Mouse (Mus musculus): ENCODE data around the gene Tmem181a.
"Not testable (repeated sequence)": the region's sequence is repeated elsewhere in the genome, so short reads cannot be mapped to it uniquely, and the experiment has no call there.

The Tmem181a gene

DNA sequence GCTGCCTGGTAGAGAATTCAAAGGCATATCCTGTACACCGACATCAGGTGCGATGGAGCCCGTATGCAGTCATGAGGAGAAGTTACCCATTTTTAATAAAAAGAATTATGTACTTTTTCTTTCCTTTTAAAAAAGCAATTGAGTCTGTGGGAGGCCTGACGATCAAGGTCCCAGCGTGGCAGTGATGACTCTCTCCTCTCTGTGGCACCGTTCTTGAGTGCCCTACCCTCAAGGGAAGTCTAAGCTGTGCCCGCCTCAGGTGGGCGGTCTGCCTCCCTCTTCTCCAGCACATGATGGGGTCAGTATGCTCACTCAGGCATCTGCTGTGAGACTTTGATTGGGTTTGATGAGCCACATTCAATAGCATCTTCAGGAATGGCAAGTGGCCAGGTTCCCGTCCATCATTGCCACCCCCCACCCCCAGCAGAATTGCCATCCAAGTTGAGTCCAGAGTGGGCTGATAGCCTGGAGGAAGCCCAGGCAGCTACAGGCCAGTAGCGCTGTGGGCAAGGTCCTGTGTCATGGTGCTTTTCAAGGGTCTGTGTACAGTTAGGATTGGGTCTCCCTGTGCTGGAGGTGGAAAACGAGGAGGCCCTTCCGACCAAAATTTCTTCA is 49.1 kb downstream of the Tmem181a start:
- not testable (repeated sequence) for DNase-seq (ENCODE audit: low spot score in 2 of 2)

DNA sequence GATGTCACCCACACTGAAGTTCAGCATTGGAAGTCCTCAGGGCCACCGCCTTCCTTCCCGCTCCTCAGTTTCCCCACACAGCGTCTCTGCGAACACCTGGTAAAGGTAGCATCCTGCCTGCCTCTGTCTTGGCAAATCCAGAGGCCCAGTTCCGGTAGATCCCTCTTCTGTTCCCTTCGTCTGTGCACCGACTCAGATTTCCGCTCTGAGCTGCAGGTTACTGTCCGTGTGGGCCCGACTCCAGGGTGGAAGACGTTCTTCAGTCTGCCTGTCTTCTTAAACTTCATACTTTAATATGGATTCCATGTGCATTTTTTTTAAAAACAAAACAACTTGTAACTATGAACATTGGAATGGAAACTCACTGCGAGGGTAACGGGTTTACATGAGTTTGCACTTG is 49.8 kb downstream of the Tmem181a start:
- not testable (repeated sequence) for DNase-seq (ENCODE audit: low spot score in 2 of 2)

DNA sequence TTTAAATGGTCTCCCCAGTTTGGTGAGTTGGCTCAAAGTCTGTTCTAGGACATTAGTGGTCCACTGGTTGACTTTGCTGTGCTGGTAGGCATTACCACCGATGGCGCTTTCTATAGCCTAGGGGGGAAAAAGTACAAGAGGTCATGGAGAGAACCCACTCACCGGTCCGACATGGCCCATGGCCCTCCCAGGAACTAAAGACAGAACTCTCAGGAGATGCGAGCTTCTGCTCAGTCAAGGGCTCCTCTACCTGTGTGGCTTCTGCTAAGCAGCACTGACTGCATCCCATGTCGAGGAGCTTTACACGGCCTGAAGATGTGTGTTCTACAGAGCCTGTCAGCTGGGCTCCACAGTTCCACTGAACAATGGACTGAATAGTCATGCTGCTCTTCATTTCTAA is 55.1 kb downstream of the Tmem181a start:
- not testable (repeated sequence) for DNase-seq (ENCODE audit: low spot score in 2 of 2)

DNA sequence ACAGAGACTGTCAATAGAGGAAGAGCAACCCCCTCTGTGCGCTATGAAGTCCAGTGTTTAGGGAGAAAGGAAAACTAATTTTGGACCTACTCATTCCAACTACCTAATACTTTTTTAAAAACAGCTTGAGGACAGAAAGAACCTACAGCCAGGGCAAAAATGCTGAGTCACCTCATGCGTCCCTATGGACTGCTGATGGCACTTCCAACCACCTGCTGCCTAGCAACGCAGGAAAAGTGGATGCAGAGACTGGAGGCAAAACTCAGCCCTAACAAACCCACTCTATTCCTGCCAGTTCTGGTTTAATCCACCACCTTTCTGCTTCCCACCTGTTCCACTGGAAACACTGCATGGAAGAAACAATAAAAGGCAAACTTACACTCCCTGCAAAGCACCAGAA is 56.1 kb downstream of the Tmem181a start:
- DNase-seq (ENCODE audit: low spot score in 2 of 2), result not testable (repeated sequence)

DNA sequence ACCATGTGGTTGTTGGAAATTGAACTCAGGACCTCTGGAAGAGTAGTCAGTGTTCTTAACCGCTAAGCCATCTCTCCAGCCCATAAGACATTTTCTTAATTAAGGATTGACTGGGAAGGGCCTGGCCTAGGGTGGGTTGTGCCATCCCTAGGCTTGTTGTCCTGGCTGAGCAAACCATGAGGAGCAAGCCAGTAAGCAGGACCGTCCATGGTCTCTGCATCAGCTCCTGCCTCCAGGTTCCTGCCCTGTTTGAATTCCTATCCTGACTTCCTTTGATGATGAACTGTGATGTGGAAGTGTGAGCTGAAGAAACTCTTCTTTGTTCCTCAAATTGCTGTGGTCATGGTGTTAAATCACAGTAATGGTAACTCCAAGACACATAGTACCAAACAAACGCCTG is 57.8 kb downstream of the Tmem181a start:
- DNase-seq (ENCODE audit: low spot score in 2 of 2), result not testable (repeated sequence)

DNA sequence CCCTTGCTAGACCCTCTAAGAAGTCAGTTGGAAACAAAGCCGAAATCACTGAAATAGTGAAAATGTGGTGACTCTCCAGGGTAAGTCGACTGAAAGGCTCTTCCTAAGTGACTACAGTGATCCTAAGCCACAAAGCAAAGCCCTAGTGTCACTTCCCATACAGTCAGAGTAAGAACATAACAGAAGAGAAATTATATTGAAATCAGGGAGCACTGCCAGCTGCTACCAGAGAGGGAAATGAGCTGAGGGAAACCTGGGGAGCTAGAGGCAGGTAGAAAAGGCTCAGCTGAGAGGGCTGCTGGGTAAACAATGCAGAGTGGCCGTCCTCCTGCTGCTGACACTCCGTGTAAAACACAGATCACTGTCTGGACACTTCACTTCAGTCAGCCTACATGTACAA is 59.0 kb downstream of the Tmem181a start:
- not testable (repeated sequence) for DNase-seq (ENCODE audit: low spot score in 2 of 2)

DNA sequence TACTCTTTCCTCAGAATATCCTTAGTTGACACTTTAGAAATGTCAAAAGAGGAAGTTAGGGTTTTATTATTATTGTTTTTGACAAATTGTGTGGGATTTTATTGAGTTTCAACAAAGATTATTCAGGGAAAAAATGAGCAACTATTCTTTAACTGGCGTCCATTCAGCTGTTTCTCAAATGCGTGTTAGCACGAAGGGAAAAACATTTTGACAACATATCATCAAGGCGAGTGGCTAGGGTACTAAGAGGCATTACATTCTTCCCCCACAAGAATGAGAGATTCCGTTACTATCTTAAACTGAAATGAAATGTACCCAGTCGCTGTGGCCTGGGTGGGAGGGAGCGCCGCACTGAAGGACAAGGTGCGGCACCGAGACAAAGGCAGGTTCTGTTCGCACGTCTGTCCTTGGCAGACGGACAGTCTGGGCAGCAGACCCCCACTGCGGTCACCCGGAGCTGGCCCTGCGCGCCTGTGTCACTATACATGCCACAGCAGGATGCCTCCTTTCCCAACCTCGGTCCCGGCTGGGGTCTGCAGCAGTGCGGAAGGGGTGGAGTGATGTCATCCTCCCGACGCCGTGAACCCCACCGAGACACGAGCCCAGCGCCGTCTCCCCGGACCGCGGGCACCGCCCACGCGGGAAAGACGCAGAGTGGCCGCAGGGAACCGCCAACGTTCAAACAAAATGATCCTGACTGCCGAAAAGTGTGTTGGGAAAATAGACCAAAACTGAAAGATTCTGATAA is 59.9 kb downstream of the Tmem181a start:
- DNase-seq (ENCODE audit: low spot score in 2 of 2), result peak in 1 of 2 experiments; percentile 48

DNA sequence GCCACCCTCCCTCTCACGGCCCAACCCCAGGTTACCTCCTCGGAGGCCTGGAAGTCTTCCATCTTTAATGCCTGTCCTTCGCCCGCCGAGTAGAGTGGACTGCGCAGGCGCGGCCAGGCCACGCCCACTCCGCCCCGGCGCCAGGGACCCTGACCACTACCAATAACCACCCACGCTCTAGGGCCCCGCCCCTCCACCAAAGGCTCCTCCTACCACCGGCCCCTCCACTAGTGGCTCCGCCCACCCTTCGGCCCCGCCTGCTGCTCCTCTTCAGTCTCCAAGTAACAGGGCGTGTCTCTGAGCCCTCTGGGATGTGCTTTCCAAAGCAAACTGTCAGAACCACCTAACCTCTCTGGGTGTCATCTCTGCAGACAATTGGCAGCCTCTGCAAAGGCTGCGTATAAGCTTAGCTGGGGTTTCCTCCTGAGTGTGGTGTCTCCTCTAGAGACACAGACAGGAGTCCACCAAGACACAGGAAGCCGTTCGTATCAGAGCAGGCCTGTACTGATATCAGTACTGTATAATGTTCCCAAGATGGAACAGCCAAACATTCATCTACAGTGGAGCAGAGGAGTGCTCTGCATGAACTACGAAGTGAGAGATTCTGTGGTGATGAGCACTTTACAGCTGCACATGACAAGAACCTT is 60.8 kb downstream of the Tmem181a start, which contains the start of gene Dynlt1a:
Gene Dynlt1a, minus strand, starts transcription at position 162 of the 647 bp plus-strand sequence.
- peak; percentile 96 to 97 for DNase-seq (ENCODE audit: low spot score in 2 of 2)

DNA sequence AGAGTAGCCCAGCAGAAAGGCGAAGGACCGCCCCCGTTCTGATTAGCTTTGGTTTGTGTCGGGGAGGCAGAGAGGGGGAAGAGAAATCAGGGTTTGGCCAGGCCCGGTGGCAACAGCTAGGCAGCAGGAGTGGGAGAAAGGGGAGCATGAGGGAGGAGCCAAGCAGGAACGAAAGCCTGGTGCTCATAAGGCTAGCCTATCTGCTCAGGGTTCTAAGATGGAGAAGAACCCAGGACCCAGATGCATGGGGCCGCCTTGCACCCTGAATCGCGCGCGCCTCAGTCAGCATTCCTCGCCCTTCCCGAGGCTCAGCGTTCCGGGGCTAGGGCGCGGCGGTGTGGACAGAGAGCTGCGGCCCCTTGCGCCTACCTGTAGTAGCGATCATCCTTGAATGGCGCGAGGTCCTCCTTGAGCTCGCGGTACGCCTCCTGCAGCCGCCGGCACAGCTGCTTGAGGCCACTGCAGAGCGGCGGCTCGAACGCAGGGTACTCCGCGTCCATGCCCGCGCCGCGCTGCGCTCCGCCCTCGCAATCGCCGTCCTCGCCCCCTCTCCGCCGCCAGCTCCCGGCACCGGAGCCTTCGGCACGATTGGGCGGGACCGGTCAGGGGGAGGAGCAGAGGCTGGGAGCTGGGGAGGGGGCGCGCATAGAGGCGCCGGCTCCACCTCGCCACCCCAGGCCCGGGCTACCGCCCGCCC is 64.6 kb downstream of the Tmem181a start:
- DNase-seq (ENCODE audit: low spot score in 2 of 2), result not testable (repeated sequence)

DNA sequence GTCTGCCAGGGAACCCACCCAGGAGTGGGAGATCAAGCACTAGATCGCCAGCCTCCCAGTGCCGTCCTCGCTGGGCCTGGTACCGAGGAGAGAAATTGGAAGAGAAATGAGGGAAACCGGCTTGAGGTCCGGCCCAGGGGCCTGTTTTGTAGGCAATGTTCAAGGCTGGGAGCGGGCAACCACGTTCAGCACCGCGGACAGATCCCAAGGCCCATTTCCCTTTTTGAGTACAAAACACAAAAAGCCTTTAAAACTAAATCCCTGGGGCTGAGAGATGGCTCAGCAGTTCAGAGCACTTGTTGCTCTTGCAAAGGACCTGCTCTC is 65.1 kb downstream of the Tmem181a start:
- DNase-seq (ENCODE audit: low spot score in 2 of 2), result not testable (repeated sequence)

DNA sequence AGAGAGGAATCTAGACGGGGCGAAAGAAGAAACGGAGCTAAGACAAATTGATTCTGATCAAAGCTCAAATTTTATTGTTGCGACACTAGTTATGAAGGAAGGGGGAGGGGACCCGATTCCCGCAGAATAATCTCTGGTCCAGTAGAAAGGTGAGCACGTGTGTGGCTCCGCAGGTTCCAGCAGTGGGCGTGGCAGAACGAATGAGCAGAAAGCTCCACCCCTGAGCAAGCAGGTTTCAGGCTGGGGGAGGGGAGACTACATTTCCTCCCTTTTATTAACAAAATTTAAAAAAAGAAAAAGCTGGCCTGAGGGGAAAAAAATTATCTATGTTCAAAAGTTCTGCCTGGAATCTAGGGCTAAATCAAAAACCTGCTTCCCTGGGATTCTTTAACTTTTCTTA is 68.4 kb downstream of the Tmem181a start:
- not testable (repeated sequence) for DNase-seq (ENCODE audit: low spot score in 2 of 2)

DNA sequence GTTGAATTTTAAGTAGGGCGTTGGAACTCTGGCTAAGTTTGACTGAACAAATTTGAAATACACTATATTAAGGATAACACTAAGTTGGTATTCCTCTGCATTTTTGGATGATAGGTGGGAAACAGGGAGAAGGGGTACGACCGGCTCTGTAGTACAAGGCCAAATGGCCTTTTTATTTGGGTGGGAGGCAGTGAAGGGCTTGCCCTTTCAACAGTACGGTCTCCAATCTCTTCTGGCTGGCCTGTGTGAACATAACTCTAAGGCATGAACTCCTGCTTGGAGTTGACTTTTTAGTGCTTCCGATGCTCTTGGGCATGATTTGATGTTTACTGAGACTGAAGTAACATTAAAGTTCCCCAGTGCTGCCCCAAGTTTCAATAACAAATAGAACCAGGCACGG is 68.9 kb downstream of the Tmem181a start:
- DNase-seq (ENCODE audit: low spot score in 2 of 2), result not testable (repeated sequence)

DNA sequence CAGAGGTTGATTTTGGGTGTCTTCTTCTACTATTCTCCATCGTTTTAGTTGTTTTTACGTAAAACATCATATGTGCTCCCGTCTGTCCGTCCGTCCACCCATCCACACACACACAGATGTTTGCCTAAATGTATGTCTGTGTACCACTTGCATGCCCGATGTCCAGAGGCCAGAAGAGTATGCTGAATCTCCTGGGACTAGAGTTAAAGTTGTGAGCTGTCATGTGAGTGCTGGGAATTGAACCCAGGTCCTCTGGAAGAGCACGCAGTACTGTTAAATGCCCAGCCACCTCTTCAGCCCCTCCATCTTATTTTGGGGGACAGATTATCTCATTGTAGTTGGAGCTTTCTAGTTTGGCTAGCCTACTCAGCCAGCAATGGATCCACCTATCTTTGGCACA is 70.9 kb downstream of the Tmem181a start:
- DNase-seq (ENCODE audit: low spot score in 2 of 2), result not testable (repeated sequence)

DNA sequence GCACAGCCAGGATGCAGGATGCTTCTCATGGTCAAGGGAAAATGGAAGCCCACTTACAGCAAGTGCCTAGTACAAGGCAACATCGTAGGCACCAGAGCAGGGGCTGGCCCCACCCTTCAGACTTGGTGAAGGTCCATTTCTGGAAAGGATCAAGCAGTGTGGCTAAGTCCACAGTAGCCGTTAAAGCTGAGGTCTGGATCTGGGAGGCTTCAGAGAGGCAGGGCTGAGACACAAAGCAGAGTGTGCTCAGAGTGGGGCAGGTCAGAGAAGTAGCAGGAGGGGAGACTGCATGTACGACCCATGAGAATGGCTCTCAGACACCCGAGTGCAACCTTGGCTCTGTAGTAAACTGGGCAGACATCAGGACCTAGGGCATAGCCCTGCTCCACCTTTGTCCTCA is 72.3 kb downstream of the Tmem181a start:
- not testable (repeated sequence) for DNase-seq (ENCODE audit: low spot score in 2 of 2)

DNA sequence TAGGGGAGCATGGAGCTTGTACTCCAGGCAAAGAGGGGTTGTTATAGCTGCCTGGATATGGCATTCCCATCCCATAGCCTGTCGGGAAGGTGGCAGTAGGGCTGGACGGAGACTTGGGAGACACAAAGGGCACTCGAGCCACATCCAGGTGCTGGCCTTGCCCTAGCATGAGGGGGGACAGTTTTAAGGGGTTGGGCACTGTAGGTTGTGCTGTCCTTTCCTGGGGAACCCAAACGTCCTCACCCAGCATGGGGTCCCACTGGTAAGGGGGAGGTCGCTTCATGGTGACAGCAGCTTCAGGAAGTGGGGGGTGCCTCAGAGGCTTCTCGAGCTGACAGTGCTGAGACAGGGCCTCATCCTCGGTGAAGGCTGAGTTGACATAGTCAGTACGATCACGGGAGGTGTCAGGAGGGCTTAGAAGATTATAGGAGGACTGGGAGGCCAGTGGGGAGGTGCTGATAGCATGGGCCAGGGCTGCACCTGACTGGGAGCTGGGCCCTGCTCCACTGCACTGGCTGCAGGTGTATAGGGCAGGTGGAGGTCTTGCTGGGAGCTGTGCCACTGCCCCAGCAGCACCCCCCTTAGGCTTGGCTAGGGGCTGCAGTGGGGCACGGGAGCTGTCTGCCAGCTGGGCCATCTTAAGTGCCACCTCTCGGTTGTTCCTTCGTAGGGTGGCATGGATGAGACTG is 86.1 kb downstream of the Tmem181a start:
- not testable (repeated sequence) for DNase-seq (ENCODE audit: low spot score in 2 of 2)

DNA sequence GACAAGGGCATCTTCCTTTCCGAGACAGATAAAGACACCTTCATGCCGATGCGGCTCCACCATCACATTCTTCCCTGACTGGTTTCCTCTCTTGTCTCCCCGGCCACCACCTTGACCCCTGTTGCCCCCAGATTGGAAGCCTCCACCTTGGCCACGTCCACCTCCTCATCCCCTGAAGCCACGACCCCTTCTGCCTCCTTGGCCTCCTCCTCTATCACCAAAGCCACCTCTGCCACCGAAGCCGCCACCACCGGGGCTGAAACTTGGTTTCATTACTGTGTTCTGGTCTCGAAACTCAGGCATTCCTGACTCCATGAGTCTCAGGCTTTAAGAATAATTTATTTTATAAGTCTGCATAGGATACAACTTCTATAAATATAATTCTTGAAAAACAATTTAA is 98.6 kb downstream of the Tmem181a start:
- DNase-seq (ENCODE audit: low spot score in 2 of 2), result not testable (repeated sequence)

All from urinary bladder, postnatal 36 days (tissue).